Mouse (Mus musculus) gastrocnemius, adult 18-20 months (tissue): ENCODE measurements at regions not wholly inside any gene's neighbourhood (a gene's known extent, or its start where the extent isn't known, plus 50 kb on each side); places are given as distances from the start of the nearest gene placed in this dataset.
"Not testable (repeated sequence)": the region's sequence is repeated elsewhere in the genome, so short reads cannot be mapped to it uniquely, and the experiment has no call there.

Experiments
- DNase-seq: peaks from one replicate; pipeline ENCODE4 v3.0.0; 2021; ENCODE audit warnings: low spot score

- peak; percentile 83 for DNase-seq
Observed at GRCm38 (mm10) chr9:116426269-116426999, 251.3 kb upstream of the Tgfbr2 start.

GRCm38 (mm10) chr9:116425400-116425799 lies 250.2 kb upstream of the Tgfbr2 start:
- DNase-seq = not testable (repeated sequence)

- DNase-seq = no peak
Observed at GRCm38 (mm10) chr9:116415021-116415420, 239.9 kb upstream of the Tgfbr2 start.

GRCm38 (mm10) chr9:116411067-116411466 lies 235.9 kb upstream of the Tgfbr2 start:
- no peak for DNase-seq

GRCm38 (mm10) chr9:116410461-116410860 lies 235.3 kb upstream of the Tgfbr2 start:
- no peak for DNase-seq

GRCm38 (mm10) chr9:116408116-116408515 lies 233.0 kb upstream of the Tgfbr2 start:
- no peak for DNase-seq

GRCm38 (mm10) chr9:116405051-116405450 lies 229.9 kb upstream of the Tgfbr2 start:
- no peak for DNase-seq

GRCm38 (mm10) chr9:116401821-116402220 lies 226.7 kb upstream of the Tgfbr2 start:
- no peak for DNase-seq

- no peak for DNase-seq
Observed at GRCm38 (mm10) chr9:116400270-116400669, 225.1 kb upstream of the Tgfbr2 start.

- no peak for DNase-seq
Observed at GRCm38 (mm10) chr9:116399296-116399695, 224.1 kb upstream of the Tgfbr2 start.

- no peak for DNase-seq
Observed at GRCm38 (mm10) chr9:116392258-116392657, 217.1 kb upstream of the Tgfbr2 start.

GRCm38 (mm10) chr9:116389781-116390180 lies 214.6 kb upstream of the Tgfbr2 start:
- no peak for DNase-seq

GRCm38 (mm10) chr9:116388863-116389262 lies 213.7 kb upstream of the Tgfbr2 start:
- no peak for DNase-seq

GRCm38 (mm10) chr9:116388025-116388424 lies 212.9 kb upstream of the Tgfbr2 start:
- DNase-seq = no peak

- DNase-seq = peak; percentile 87
Observed at GRCm38 (mm10) chr9:116384176-116385076, 209.3 kb upstream of the Tgfbr2 start.

GRCm38 (mm10) chr9:116383411-116384101 lies 208.4 kb upstream of the Tgfbr2 start:
- DNase-seq = peak; percentile 28

GRCm38 (mm10) chr9:116377706-116378105 lies 202.5 kb upstream of the Tgfbr2 start:
- no peak for DNase-seq

- DNase-seq = peak; percentile 84
Observed at GRCm38 (mm10) chr9:116375658-116376357, 200.6 kb upstream of the Tgfbr2 start.

GRCm38 (mm10) chr9:116374343-116374742 lies 199.2 kb upstream of the Tgfbr2 start:
- DNase-seq = no peak

GRCm38 (mm10) chr9:116373396-116373795 lies 198.2 kb upstream of the Tgfbr2 start:
- DNase-seq = no peak

- DNase-seq = no peak
Observed at GRCm38 (mm10) chr9:116369059-116369718, 194.0 kb upstream of the Tgfbr2 start.
